Mouse (Mus musculus) limb, embryonic 15.5 days (tissue): ENCODE data around the gene Grip2. TPM values are rescaled to one million over a fixed set of nuclear protein-coding genes. Genes with fewer than 3 reads are reported as not detected.
A peak's percentile ranks its signal among the peaks of the same experiment; 100 is the strongest.

Experiments used
- ATAC-seq: fragments of 200-750 bp; cut with Nextera tagmentation; 2 replicates; pipeline ENCODE4 v1.8.0; 2017; ENCODE audit warnings: low read depth, moderate TSS enrichment; ENCODE audit not compliant: insufficient number of reproducible peaks, low FRiP score, low TSS enrichment
- H3K27ac ChIP-seq: fragments of 300-500 bp; sonication (generic); 2 replicates; pipeline ENCODE4 v1.5.1; 2015; ENCODE audit warnings: moderate library complexity, mild to moderate bottlenecking, inconsistent platforms
- H3K27me3 ChIP-seq: fragments of 300-500 bp; sonication (generic); 2 replicates; pipeline ENCODE4 v1.6.1; 2015; ENCODE audit warnings: inconsistent platforms
- H3K36me3 ChIP-seq: fragments of 300-500 bp; sonication (generic); 2 replicates; pipeline ENCODE4 v1.6.1; 2015; ENCODE audit warnings: inconsistent platforms
- H3K4me1 ChIP-seq: fragments of 300-500 bp; sonication (generic); 2 replicates; pipeline ENCODE4 v1.6.1; 2015; ENCODE audit warnings: inconsistent platforms
- H3K4me2 ChIP-seq: fragments of 300-500 bp; sonication (generic); 2 replicates; pipeline ENCODE4 v1.6.1; 2015; ENCODE audit warnings: mild to moderate bottlenecking, inconsistent platforms
- H3K4me3 ChIP-seq: fragments of 300-500 bp; sonication (generic); 2 replicates; pipeline ENCODE4 v1.5.1; 2015; ENCODE audit warnings: mild to moderate bottlenecking, inconsistent platforms
- H3K9ac ChIP-seq: fragments of 300-500 bp; sonication (generic); 2 replicates; pipeline ENCODE4 v1.6.1; 2015; ENCODE audit warnings: inconsistent platforms
- H3K9me3 ChIP-seq: fragments of 300-500 bp; sonication (generic); 2 replicates; pipeline ENCODE4 v1.6.1; 2016; ENCODE audit warnings: inconsistent platforms
- WGBS: fragments of 180-500 bp; shearing (Covaris S2); methylation state at CpG from one replicate; pipeline ENCODE4 v1.1.7; 2015; 5-methylcytosine and 5-hydroxymethylcytosine counted together
- polyA plus RNA-seq: library from polyadenylated mRNA; unstranded; fragments of >200 nt; fragmentation: Nextera tagmentation; extraction: Ambion mirVana; gene quantifications from 2 replicates; pipeline ENCODE4 v1.2.1, GENCODE M21; 2015

The Grip2 gene
- polyA plus RNA-seq, 1 experiment from 2014 or later = 1.7 TPM

DNA sequence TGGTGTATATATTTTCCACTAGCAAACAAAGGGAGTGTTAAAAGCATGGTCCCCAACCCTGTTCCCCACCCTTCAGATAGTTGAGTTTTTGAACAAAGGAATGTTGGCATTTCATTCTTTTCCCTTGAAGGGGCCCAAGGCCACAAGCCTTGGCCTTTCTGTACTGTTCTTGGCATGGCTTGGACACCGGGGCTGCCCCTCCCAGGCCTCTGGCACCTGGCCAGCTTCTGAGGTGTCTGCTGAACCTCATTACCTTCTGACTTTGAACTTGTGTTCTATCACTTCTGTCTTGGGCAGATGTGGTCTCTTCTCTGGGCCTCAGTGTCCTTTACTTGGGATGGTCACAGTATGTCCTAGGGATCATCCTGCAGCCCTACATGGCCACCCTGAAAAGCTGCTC, 99.7 kb downstream of the Grip2 start:
- H3K27ac ChIP-seq = no peak overlapping the region
- peaks cover 33% of the 10 kb centered on the region for H3K4me1 ChIP-seq
- H3K27me3 ChIP-seq = no peaks in the 10 kb centered on the region
- ATAC-seq = no peak
- WGBS = 68% methylated on average over 1 of the region's 1 CpGs
- H3K9ac ChIP-seq = no peak overlapping the region
- H3K36me3 ChIP-seq = peaks cover 54% of the 10 kb centered on the region
- H3K9me3 ChIP-seq = no peaks in the 10 kb centered on the region
- H3K4me2 ChIP-seq = no peak overlapping the region
- H3K4me3 ChIP-seq = no peak overlapping the region

DNA sequence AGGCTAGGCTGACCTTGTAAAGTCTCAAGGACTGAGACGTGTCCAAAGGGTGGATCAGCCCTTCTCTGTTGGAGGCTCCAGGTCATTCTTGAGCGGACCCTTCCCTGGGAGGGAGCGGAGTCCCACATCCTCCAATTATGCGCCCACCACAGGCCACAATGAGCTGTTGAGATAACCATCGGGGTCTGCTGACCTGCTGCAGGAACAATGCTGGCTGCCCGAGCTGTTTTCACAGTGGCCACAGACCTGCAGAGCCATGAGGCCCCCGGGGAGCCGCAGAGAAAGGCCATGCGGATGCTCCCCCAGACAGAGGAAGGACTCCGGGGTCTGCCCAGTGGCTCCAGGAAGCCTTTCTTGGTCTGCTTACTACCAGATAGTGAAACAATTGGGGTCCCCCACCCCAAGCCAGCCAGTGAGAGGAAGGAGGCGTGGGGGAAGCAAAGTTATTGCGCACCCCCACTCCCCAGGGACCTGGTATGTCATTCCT, 105.8 kb downstream of the Grip2 start:
- WGBS = 71% methylated on average over 11 of the region's 12 CpGs

DNA sequence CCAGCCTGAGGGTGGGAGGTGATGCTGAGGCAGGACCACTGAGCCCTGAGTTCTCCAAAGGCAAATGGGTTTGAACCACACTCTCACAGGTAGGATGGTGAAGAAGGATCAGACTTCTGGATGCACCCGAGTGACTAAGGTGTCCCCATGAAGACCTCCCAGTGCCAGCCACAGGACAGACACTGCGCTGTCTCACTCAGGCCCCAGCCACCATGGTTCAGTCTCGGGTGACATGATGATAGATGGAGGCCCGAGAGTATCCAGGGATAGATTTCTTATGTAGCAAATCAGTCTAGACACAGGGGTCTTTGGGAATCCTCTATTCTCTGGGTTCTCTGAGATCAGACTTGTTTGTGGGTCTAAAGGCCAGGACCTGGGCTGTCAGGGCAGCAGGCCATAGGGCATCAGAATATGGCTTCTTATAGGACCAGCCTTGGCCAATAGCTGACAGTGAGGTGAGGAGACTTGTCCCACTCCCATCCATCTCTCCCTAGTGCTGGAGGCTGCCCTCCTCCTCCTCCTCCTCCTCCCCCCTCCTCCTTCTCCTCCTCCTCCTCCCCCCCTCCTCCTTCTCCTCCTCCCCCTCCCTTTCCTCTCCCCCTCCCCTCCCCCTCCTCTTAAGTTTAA, 106.3 kb downstream of the Grip2 start:
- Histone ChIP-seq H3K27ac (peak overlapping the region; percentile 38; the same call in 1 of the 2 replicates), H3K4me1 (peaks cover 33% of the 10 kb centered on the region), H3K9ac (no peak overlapping the region), H3K4me3 (no peak overlapping the region), H3K36me3 (peaks cover 36% of the 10 kb centered on the region), H3K9me3 (no peaks in the 10 kb centered on the region), H3K27me3 (no peaks in the 10 kb centered on the region), H3K4me2 (no peak overlapping the region)
- WGBS = 66% methylated on average over 4 of the region's 4 CpGs
- no peak for ATAC-seq

More for the DNA sequence above, 105.8 kb downstream of the Grip2 start:
- no peaks in the 10 kb centered on the region for H3K27me3 ChIP-seq
- H3K4me3 ChIP-seq = no peak overlapping the region
- H3K9me3 ChIP-seq = no peaks in the 10 kb centered on the region
- H3K4me2 ChIP-seq = no peak overlapping the region
- no peak overlapping the region for H3K9ac ChIP-seq
- peaks cover 33% of the 10 kb centered on the region for H3K4me1 ChIP-seq
- H3K36me3 ChIP-seq = peaks cover 42% of the 10 kb centered on the region
- no peak overlapping the region for H3K27ac ChIP-seq
- ATAC-seq = no peak

DNA sequence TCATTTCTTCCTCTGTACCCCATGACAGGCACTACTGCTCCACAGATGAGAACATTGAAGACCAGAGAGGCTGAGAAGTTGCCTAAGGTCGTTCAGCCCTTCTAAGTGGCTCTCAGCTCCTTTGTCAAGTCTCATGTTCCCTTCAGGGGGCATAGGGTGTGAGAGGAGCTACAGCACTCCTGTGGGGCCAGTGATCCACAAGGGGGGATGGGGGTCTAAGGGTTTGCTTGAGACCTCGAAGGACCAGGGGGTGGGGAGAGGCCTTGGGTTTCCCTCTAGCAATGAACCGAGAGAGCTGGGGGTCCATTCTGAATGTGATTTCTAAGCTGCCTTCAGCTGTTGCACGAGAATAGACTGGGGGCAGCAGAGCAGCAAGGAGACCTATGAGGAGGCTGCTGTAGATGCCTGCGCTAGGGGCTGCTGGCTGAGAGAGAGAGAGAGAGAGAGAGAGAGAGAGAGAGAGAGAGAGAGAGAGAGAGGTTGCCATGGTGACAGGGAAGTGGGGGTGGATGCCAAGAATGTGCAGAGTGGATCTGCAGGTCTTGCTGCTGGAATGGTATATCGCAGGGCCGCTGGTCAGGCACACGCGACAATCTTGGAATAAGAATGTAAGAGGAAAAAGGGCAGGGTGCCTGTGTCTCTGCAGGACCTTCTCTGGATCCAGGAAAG, 107.1 kb downstream of the Grip2 start:
- Histone ChIP-seq H3K4me1 (peaks cover 33% of the 10 kb centered on the region), H3K27ac (peak overlapping the region; percentile 48), H3K9me3 (no peaks in the 10 kb centered on the region), H3K9ac (no peak overlapping the region), H3K36me3 (peaks cover 30% of the 10 kb centered on the region), H3K4me2 (no peak overlapping the region), H3K4me3 (no peak overlapping the region), H3K27me3 (no peaks in the 10 kb centered on the region)
- ATAC-seq = no peak
- WGBS = 11% methylated on average over 9 of the region's 9 CpGs

DNA sequence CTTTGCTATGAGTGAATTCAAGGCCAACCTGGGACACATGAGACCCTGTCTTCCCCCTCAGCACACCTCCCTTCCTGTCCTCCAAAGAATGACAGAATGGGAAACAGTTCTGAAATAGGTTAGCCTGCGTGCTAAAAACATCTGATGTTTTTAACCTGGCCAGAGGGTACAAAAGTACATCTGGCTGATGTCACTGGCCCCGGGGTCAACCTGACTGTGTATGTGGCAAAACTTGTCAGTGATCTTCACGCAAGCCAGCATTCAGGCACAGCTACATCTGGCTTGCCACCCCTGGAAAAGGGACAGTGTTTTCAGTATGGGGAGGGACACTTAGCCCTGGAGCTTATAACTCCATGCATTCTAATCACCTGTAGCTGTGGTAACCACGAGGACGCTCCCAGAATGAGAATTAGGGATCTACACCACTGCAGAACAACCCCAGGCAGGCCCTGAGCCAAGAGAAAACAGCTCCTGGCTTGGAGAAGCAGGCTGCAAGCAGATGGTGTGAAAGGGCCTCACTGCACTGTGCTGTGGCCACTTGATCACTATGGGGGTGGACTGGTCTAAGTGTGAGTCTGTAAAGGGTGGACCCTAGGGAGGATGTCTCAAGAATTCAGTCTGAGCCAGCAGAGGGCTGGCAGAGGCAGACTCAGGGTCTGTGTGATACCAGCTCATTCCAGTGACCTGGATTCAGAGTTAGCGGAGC, 107.9 kb downstream of the Grip2 start:
- Histone ChIP-seq H3K4me2 (no peak overlapping the region), H3K36me3 (peaks cover 27% of the 10 kb centered on the region), H3K9ac (no peak overlapping the region), H3K4me3 (no peak overlapping the region), H3K9me3 (no peaks in the 10 kb centered on the region), H3K27me3 (no peaks in the 10 kb centered on the region), H3K27ac (peak overlapping the region; percentile 48), H3K4me1 (peaks cover 33% of the 10 kb centered on the region)
- 61% methylated on average over 6 of the region's 6 CpGs for WGBS
- no peak for ATAC-seq

DNA sequence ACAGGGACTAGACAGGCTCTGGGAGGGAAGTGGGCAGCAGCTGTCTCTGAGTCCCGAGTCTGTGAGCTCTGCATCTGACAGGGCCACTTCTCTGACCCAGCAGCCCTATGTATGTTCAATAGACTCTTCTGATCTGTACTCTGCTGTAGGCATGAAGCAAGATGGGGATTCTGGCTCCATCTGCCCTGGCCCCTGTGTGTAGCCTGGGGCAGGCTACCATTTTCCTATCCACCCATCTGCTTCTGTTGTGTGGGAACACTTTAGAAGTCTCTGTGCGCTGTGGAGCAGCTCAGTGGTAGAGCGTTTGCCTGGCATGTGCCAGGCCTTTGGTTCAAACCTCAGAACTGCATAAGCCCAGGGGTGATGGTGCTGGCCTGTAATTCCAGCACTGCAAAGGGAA, 108.4 kb downstream of the Grip2 start:
- H3K4me1 ChIP-seq = peaks cover 33% of the 10 kb centered on the region
- no peak overlapping the region for H3K27ac ChIP-seq
- no peak overlapping the region for H3K4me3 ChIP-seq
- H3K9ac ChIP-seq = no peak overlapping the region
- H3K9me3 ChIP-seq = no peaks in the 10 kb centered on the region
- no peaks in the 10 kb centered on the region for H3K27me3 ChIP-seq
- 70% methylated on average over 3 of the region's 3 CpGs for WGBS
- no peak overlapping the region for H3K4me2 ChIP-seq
- no peak for ATAC-seq
- H3K36me3 ChIP-seq = peaks cover 21% of the 10 kb centered on the region; the same call in 1 of the 2 replicates

DNA sequence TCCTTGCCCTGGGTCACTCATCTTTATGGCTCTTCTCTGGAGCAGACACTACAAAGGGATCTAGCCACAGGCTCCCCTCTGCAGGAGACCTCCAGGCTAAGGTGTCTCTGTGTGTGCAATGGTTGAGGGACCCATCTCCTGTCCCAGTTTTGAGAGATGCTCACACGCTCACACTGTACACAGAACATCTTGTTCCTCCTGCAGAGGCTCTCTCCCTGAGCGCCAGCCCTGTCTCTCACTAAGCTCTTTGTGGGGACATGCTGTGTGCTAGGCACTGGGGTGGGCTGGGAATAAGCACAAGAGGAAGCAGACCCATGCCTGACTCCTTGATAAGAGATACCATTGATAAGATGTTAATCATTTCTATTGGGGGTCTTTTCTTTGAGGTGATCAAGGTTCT, 109.0 kb downstream of the Grip2 start:
- Histone ChIP-seq H3K36me3 (peaks cover 15% of the 10 kb centered on the region; the same call in 1 of the 2 replicates), H3K9ac (no peak overlapping the region), H3K27me3 (no peaks in the 10 kb centered on the region), H3K9me3 (no peaks in the 10 kb centered on the region), H3K4me2 (no peak overlapping the region), H3K27ac (no peak overlapping the region), H3K4me3 (no peak overlapping the region), H3K4me1 (peaks cover 38% of the 10 kb centered on the region)
- WGBS = 89% methylated on average over 2 of the region's 2 CpGs
- no peak for ATAC-seq

DNA sequence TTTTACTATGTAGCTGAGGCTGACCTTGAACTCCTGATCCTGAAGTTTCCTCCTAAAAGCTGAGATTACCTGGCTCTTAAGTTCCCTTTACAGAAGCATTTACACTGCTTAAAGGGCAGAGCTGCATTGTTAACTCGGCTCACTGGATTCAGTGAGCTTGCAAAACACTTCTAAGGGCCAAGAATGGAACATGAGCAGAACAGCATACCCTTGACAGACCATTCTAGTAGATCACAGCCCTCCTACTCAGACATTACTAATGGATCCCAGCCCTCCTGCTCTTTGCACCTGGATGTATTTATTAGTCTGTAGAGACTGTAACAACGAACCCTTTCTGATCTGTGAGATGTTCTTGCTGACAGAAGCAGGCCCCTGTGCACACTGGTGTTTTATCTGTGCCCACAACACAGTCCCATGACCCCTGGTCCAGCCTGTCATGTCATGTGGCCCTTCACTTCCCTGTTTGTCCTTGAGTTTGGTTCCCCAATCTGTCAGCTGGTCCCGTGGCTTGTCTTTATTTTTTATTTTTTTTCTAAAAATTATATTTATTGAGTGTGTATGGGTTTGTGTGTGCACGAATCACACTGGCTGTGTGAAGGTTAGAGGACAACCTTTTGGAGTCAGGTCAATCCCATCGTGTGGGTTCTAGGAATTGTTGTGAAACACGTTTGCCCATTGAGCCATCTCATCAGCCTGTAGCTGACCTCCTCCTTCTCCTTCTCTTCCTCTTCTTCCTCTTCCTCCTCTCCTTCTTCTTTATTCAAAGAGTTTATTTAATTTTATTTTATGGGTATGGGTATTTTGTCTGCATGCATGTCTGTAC, 110.9 kb downstream of the Grip2 start:
- Histone ChIP-seq H3K4me1 (peaks cover 47% of the 10 kb centered on the region), H3K27me3 (no peaks in the 10 kb centered on the region), H3K36me3 (peaks cover 12% of the 10 kb centered on the region), H3K27ac (no peak overlapping the region), H3K9ac (no peak overlapping the region), H3K9me3 (no peaks in the 10 kb centered on the region), H3K4me2 (no peak overlapping the region), H3K4me3 (no peak overlapping the region)
- WGBS = 64% methylated on average over 6 of the region's 6 CpGs
- no peak for ATAC-seq

DNA sequence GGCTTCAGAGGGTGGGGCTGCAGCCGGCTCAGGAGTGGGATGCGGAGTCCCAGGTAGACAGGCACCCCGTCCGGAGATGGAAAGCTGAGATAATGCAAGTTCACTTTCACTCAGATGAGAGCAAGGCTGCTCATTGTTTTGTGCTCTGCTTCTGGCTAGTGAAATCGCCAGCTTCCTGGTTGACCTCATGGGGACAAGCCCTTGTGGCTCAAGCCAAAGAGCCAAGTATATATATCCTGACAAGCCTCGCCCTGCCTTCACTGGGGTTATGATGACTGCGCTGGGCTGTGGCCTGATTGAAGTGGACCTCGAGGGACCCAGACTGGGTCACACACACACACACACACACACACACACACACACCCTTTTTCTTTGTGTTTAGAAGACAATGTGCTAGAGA, 112.0 kb downstream of the Grip2 start:
- Histone ChIP-seq H3K4me1 (peaks cover 37% of the 10 kb centered on the region), H3K9me3 (no peaks in the 10 kb centered on the region), H3K36me3 (peaks cover 12% of the 10 kb centered on the region), H3K4me2 (no peak overlapping the region), H3K27me3 (no peaks in the 10 kb centered on the region), H3K9ac (no peak overlapping the region), H3K27ac (peak overlapping the region; percentile 22; the same call in 1 of the 2 replicates), H3K4me3 (no peak overlapping the region)
- ATAC-seq = no peak
- WGBS = 86% methylated on average over 8 of the region's 8 CpGs

DNA sequence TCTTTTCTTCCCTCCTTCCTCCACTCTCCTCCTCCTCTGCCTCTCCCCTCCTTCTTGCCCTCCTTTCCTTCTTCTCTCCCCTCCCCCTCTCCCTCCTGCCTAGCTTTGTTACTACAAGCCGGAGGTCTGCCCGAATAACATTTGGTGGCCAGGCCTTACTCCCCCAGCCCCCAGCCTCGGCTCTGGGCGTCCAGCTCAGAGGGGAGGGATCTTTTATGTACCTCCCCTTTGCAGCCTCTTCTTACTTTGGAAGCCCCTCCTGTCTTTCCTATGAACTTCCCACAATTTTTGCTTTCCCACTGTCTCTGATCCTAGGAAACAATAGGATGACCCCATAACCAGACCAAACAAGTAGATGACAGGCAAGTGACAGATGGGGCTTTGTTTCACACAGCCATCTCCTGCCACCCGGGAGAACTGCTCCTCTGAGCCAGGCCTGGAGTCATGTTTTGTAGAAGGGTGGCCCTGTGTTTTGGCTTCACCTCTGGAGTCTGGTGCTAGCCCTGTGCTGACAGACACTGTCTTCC, 113.6 kb downstream of the Grip2 start:
- Histone ChIP-seq H3K9ac (no peak overlapping the region), H3K4me1 (peaks cover 22% of the 10 kb centered on the region), H3K4me2 (no peak overlapping the region), H3K4me3 (no peak overlapping the region), H3K27ac (0 out of 2 replicates have a peak overlapping the region, but pooled peaks have one; percentile 17), H3K27me3 (no peaks in the 10 kb centered on the region), H3K36me3 (peaks cover 17% of the 10 kb centered on the region), H3K9me3 (no peaks in the 10 kb centered on the region)
- 13% methylated on average over 5 of the region's 5 CpGs for WGBS
- no peak for ATAC-seq

DNA sequence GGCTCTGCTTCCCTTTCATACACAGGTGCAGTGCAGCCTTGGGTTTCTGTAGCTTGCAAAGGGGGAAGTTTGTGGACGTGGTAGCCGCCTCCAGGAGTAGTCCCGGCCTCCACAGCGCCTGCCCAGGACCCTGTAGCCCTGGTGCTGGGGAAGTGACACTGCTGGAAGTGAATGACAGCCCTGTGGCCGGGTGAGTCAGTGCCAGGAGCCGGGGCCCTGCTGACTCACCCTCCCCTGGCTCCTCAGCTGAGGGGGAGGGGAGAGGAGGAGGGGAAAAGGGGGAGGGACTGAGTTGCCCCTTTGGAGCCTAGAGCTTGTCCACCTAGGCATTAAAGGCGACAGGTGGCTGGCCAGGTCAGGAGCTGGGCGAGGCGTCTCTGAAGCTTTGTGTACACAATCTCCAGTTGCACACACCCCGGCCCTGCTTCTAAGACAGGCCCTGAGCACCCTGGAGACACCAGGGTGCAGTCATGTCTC, 114.2 kb downstream of the Grip2 start:
- Histone ChIP-seq H3K27ac (peak overlapping the region; percentile 17; the same call in 1 of the 2 replicates), H3K4me3 (no peak overlapping the region), H3K9me3 (no peaks in the 10 kb centered on the region), H3K4me1 (peaks cover 18% of the 10 kb centered on the region), H3K4me2 (no peak overlapping the region), H3K36me3 (peaks cover 20% of the 10 kb centered on the region), H3K9ac (no peak overlapping the region), H3K27me3 (no peaks in the 10 kb centered on the region)
- 18% methylated on average over 10 of the region's 10 CpGs for WGBS
- ATAC-seq = peak; percentile 62; the same call in 1 of the 2 replicates
